8 mouse cellular contexts compared by ENCODE assay signal in the genomic region with DNA sequence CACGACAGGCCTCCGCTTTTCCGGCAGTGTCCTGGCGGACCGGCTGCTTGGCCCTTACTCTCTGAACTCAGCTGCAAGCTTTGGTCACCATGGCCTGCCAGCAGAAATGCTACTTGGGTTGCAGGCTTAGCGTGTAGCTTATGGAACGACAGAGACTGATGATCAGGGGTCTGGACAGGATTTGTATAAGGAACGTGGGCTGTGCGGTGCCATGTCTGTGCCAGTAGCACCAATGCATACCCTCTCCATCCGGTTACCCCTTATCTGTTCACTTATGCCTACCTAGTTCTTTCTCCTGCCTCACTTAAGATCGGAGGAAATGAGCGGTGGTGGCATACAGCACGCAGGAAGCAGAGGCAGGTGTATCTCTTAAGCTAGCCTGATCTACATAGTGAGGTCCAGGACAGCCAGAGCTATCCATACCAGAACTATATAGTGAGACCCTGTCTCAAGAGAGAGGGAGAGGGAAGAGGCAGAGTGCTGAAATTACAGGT. TPM values are rescaled to one million over a fixed set of nuclear protein-coding genes. Genes with fewer than 3 reads are reported as not detected.
A peak's percentile ranks its signal among the peaks of the same experiment; 100 is the strongest.
DNase-seq lines count a peak whose midpoint lies in the region; ATAC-seq lines count a peak whose summit lies in the region.

No protein-coding gene starts in this region.

- peak; percentile 1; the same call in 1 of the 2 replicates for ATAC-seq in frontal cortex, adult (ENCODE audit: low TSS enrichment)
- ATAC-seq in liver, embryonic 11.5 days (replicated peaks; ENCODE audit: low FRiP score), result peak; percentile 1; the same call in 1 of the 2 replicates
- ATAC-seq in activated CD4-positive, CD25-positive, alpha-beta regulatory T cell, adult 4 months, result no peak

- no peak for DNase-seq in frontal cortex, postnatal 10 days (ENCODE audit: low spot score in 2 of 2)
- DNase-seq in thymus, postnatal 14 days, result peak; percentile 56
- DNase-seq in thymus, postnatal 10 days (ENCODE audit: low spot score in 2 of 2), result no peak
- no peak for DNase-seq in liver, embryonic 11.5 days (ENCODE audit: low spot score)
- DNase-seq in testis, postnatal 14 days (ENCODE audit: low spot score), result no peak
- no peak for DNase-seq in yolk sac, embryonic 10.5 days (ENCODE audit: low spot score)

- H3K4me3 ChIP-seq in liver, embryonic 11.5 days (ENCODE audit: low read depth, low read length), result peak overlapping the region; percentile 64

- peak overlapping the region; percentile 92 for H3K27ac ChIP-seq in liver, embryonic 11.5 days (ENCODE audit: low read depth, low read length)

- peak overlapping the region; percentile 98 for H3K4me2 ChIP-seq in liver, embryonic 11.5 days

- WGBS in liver, embryonic 11.5 days, result 17% methylated on average over 13 of the region's 13 CpGs

- no peaks in the 10 kb centered on the region for H3K9me3 ChIP-seq in liver, embryonic 11.5 days (ENCODE audit: control insufficient read depth, low read length)

- peak overlapping the region; percentile 88 for H3K9ac ChIP-seq in liver, embryonic 11.5 days (ENCODE audit: low read depth, low read length)

- H3K27me3 ChIP-seq in liver, embryonic 11.5 days (replicated peaks; ENCODE audit: control insufficient read depth, insufficient read depth, low read length), result no peaks in the 10 kb centered on the region

- peaks cover 22% of the 10 kb centered on the region for H3K4me1 ChIP-seq in liver, embryonic 11.5 days (replicated peaks; ENCODE audit: control insufficient read depth, insufficient read depth, low read length)

- peaks cover 2% of the 10 kb centered on the region; the same call in 1 of the 2 replicates for H3K36me3 ChIP-seq in liver, embryonic 11.5 days (ENCODE audit: control insufficient read depth, insufficient read depth, low read length)

RNA-seq across cellular contexts. Expression of a gene that starts 0.9 kb away (rescaled TPM):
- 356 and 387 TPM in 2 replicates for polyA plus RNA-seq in liver, embryonic 11.5 days (2014; fragmentation: Nextera tagmentation; extraction: Ambion mirVana)
- polyA plus RNA-seq in activated CD4-positive, CD25-positive, alpha-beta regulatory T cell, adult 4 months (2017; shearing (Covaris generic)), result 100 to 1,000 TPM; 105 to 165 TPM

RNA-seq across cellular contexts. Expression of a gene that starts 15.9 kb away (rescaled TPM):
- polyA plus RNA-seq in liver, embryonic 11.5 days (2014; fragmentation: Nextera tagmentation; extraction: Ambion mirVana), result 5.9 and 6.7 TPM in 2 replicates
- polyA plus RNA-seq in activated CD4-positive, CD25-positive, alpha-beta regulatory T cell, adult 4 months (2017; shearing (Covaris generic)), result 1 to 10 TPM in 1 of 2 experiments, under 1 TPM in 1; 0.82 to 2.6 TPM

RNA-seq across cellular contexts. Expression of a gene that starts 21.4 kb away (rescaled TPM):
- polyA plus RNA-seq in liver, embryonic 11.5 days (2014; fragmentation: Nextera tagmentation; extraction: Ambion mirVana), result 155 and 170 TPM in 2 replicates
- polyA plus RNA-seq in activated CD4-positive, CD25-positive, alpha-beta regulatory T cell, adult 4 months (2017; shearing (Covaris generic)), result 100 to 1,000 TPM; 208 to 288 TPM

RNA-seq across cellular contexts. Expression of a gene that starts 44.8 kb away (rescaled TPM):
- polyA plus RNA-seq in liver, embryonic 11.5 days (2014; fragmentation: Nextera tagmentation; extraction: Ambion mirVana), result 3.9 and 4.9 TPM in 2 replicates
- 1 to 10 TPM; 4.5 to 7.3 TPM for polyA plus RNA-seq in activated CD4-positive, CD25-positive, alpha-beta regulatory T cell, adult 4 months (2017; shearing (Covaris generic))

RNA-seq across cellular contexts. Expression of a gene that starts 44.8 kb away (rescaled TPM):
- polyA plus RNA-seq in liver, embryonic 11.5 days (2014; fragmentation: Nextera tagmentation; extraction: Ambion mirVana), result 15.9 and 16.9 TPM in 2 replicates
- 10 to 100 TPM; 29.8 to 33.4 TPM for polyA plus RNA-seq in activated CD4-positive, CD25-positive, alpha-beta regulatory T cell, adult 4 months (2017; shearing (Covaris generic))
